Mouse (Mus musculus) hindbrain, postnatal 0 days (tissue): ENCODE measurements around the gene Tbr1. TPM values are rescaled to one million over a fixed set of nuclear protein-coding genes. Genes with fewer than 3 reads are reported as not detected.

ENCODE experiments used
- ATAC-seq: fragments of 200-750 bp; cut with Nextera tagmentation; 2 replicates; pipeline ENCODE4 v1.8.0; 2017; ENCODE audit warnings: mild to moderate bottlenecking, moderate TSS enrichment, moderate library complexity
- DNase-seq: peaks from one replicate; pipeline ENCODE4 v3.0.0-alpha.2; 2015; ENCODE audit warnings: low spot score
- H3K27ac ChIP-seq: fragments of 300-500 bp; sonication (generic); 2 replicates; pipeline ENCODE4 v1.5.1; 2014; ENCODE audit warnings: mild to moderate bottlenecking
- H3K27me3 ChIP-seq: fragments of 300-500 bp; sonication (generic); 2 replicates; pipeline ENCODE4 v1.6.1; 2014; ENCODE audit warnings: low read length, mixed read lengths; ENCODE audit not compliant: insufficient read depth
- H3K36me3 ChIP-seq: fragments of 300-500 bp; sonication (generic); 2 replicates; pipeline ENCODE4 v1.6.1; 2014; ENCODE audit warnings: low read length, mixed read lengths; ENCODE audit not compliant: insufficient read depth
- H3K4me1 ChIP-seq: fragments of 300-500 bp; sonication (generic); 2 replicates; pipeline ENCODE4 v1.6.1; 2014; ENCODE audit warnings: antibody characterized with exemption, low read length, mixed read lengths; ENCODE audit not compliant: insufficient read depth
- H3K4me2 ChIP-seq: fragments of 300-500 bp; sonication (generic); 2 replicates; pipeline ENCODE4 v1.6.1; 2014; ENCODE audit warnings: low read depth, mild to moderate bottlenecking, low read length, moderate library complexity, mixed read lengths
- H3K4me3 ChIP-seq: fragments of 300-500 bp; sonication (generic); 2 replicates; pipeline ENCODE4 v1.5.1; 2014; ENCODE audit warnings: low read length
- H3K9ac ChIP-seq: fragments of 300-500 bp; sonication (generic); replicated peaks from 2 replicates; pipeline ENCODE4 v1.6.1; 2014; ENCODE audit warnings: mild to moderate bottlenecking, low read length, moderate library complexity, mixed read lengths
- H3K9me3 ChIP-seq: fragments of 300-500 bp; sonication (generic); 2 replicates; pipeline ENCODE4 v1.6.1; 2016; ENCODE audit warnings: low read length, mixed read lengths
- CTCF ChIP-seq: IDR thresholded peaks from 2 replicates; pipeline ENCODE4 v1.5.1; 2016; ENCODE audit warnings: antibody characterized with exemption, control low read depth, low read depth
- WGBS: fragments of 180-500 bp; shearing (Covaris S2); extraction: QIAGEN DNeasy Blood & Tissue Kit; methylation state at CpG from one replicate; pipeline ENCODE4 v1.1.7; 2014; 5-methylcytosine and 5-hydroxymethylcytosine counted together
- microRNA-seq, 2 experiments: library from miRNA; unstranded; fragments of <30 nt; microRNA quantifications; one replicate each; pipeline ENCODE4; 2016
- polyA plus RNA-seq: library from polyadenylated mRNA; unstranded; fragments of >200 nt; fragmentation: Nextera tagmentation; extraction: Ambion mirVana; gene quantifications from 2 replicates; pipeline ENCODE4 v1.2.1, GENCODE M21; 2015
- total RNA-seq: library from RNA; depleted of rRNA; stranded (reverse); fragments of >200 nt; gene quantifications from 2 replicates; pipeline ENCODE4 v1.2.3, GENCODE M21; 2014; rRNA removed

The Tbr1 gene
- total and polyA plus RNA-seq, 2 experiments from 2014 or later, result 0.48 to 0.58 TPM

GRCm38 (mm10) chr2:61818197-61818596 lies 15.5 kb downstream of the Tbr1 start:
- peaks cover 14% of the 10 kb centered on the region for H3K27me3 ChIP-seq
- no peak overlapping the region for H3K9ac ChIP-seq
- DNase-seq (no peak), ATAC-seq (no peak)
- H3K4me3 ChIP-seq, result no peak overlapping the region
- H3K4me1 ChIP-seq, result no peaks in the 10 kb centered on the region
- no peaks in the 10 kb centered on the region for H3K36me3 ChIP-seq
- WGBS, result 76% methylated on average over 1 of the region's 1 CpGs
- no peak for TF ChIP-seq CTCF
- H3K9me3 ChIP-seq, result no peaks in the 10 kb centered on the region
- H3K4me2 ChIP-seq, result no peak overlapping the region
- no peak overlapping the region for H3K27ac ChIP-seq

- H3K27ac ChIP-seq, result no peak overlapping the region
- DNase-seq (no peak), ATAC-seq (no peak)
- WGBS, result 79% methylated on average over 4 of the region's 4 CpGs
- no peak overlapping the region for H3K4me2 ChIP-seq
- no peaks in the 10 kb centered on the region for H3K9me3 ChIP-seq
- H3K9ac ChIP-seq, result no peak overlapping the region
- no peaks in the 10 kb centered on the region for H3K36me3 ChIP-seq
- no peak for TF ChIP-seq CTCF
- H3K4me1 ChIP-seq, result no peaks in the 10 kb centered on the region
- H3K27me3 ChIP-seq, result no peaks in the 10 kb centered on the region
- H3K4me3 ChIP-seq, result no peak overlapping the region
These were observed 17.5 kb downstream of the Tbr1 start for GRCm38 (mm10) chr2:61820203-61820602.

- Histone ChIP-seq H3K27me3 (no peaks in the 10 kb centered on the region), H3K9ac (no peak overlapping the region), H3K4me3 (no peak overlapping the region), H3K4me2 (no peak overlapping the region), H3K27ac (no peak overlapping the region), H3K9me3 (no peaks in the 10 kb centered on the region), H3K4me1 (no peaks in the 10 kb centered on the region), H3K36me3 (no peaks in the 10 kb centered on the region)
- WGBS, result 74% methylated on average over 1 of the region's 1 CpGs
- TF ChIP-seq CTCF, result no peak
- no peak for DNase-seq
- no peak for ATAC-seq
These were observed 20.9 kb downstream of the Tbr1 start for GRCm38 (mm10) chr2:61823426-61824140.

GRCm38 (mm10) chr2:61837243-61837806 lies 34.6 kb downstream of the Tbr1 start:
- Histone ChIP-seq H3K9me3 (no peaks in the 10 kb centered on the region), H3K27ac (no peak overlapping the region), H3K27me3 (no peaks in the 10 kb centered on the region), H3K36me3 (no peaks in the 10 kb centered on the region), H3K4me1 (no peaks in the 10 kb centered on the region), H3K4me2 (no peak overlapping the region), H3K4me3 (no peak overlapping the region), H3K9ac (no peak overlapping the region)
- no peak for TF ChIP-seq CTCF
- 65% methylated on average over 2 of the region's 2 CpGs for WGBS
- DNase-seq, result no peak
- no peak for ATAC-seq

Small RNAs within 50 kb of the gene (microRNA-seq; reads per million reads assigned to microRNA genes)
- 0 reads per million in 2 experiments for gene Gm22403

Other genes starting within 250 kb of the Tbr1 start
- 18.8 and 19.2 TPM in 2 replicates for gene Tank, start 224.3 kb upstream of the Tbr1 start, total RNA-seq
- 25.2 and 25.7 TPM in 2 replicates for gene Tank, start 224.3 kb upstream of the Tbr1 start, polyA plus RNA-seq
- 84.3 and 93.1 TPM in 2 replicates for gene Psmd14, start 91.2 kb upstream of the Tbr1 start, total RNA-seq
- 200 TPM in 2 replicates for gene Psmd14, start 91.2 kb upstream of the Tbr1 start, polyA plus RNA-seq
- 60.8 and 74.4 TPM in 2 replicates for gene Slc4a10, start 243.5 kb downstream of the Tbr1 start, total RNA-seq
- gene Slc4a10, start 243.5 kb downstream of the Tbr1 start, polyA plus RNA-seq, result 26.0 and 26.8 TPM in 2 replicates